Mouse (Mus musculus) bone marrow macrophage, adult 2 months (primary cell): Measurements from ENCODE around the gene Eipr1.

Experiments used
- CTCF ChIP-seq: IDR thresholded peaks from 2 replicates; pipeline ENCODE4 v1.5.1; 2012; ENCODE audit warnings: low read depth, mild to moderate bottlenecking, low read length, moderate library complexity
- POLR2A ChIP-seq: IDR thresholded peaks from 2 replicates; pipeline ENCODE4 v1.6.1; 2012; ENCODE audit warnings: mild to moderate bottlenecking, low read depth, low read length, borderline replicate concordance

DNA sequence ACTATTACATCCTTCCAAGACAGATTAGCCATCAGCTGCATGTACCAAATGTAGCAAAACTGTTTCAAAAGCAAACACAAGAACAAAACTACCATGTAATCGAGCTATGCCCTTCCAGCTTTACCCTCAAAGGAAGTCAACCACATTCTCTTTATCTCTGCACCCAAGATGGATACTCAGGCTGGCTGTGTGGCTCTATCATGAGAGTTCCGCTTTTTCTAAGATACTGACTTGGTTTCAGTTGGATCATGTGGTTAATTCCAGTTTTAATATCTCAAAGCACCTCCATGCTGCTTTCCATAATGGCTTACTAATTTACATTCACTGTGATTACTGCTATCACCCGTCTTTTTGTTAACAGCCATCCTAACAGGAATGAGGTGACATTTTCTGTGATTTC lies 8.3 kb upstream of the Eipr1 start:
- TF ChIP-seq CTCF (no peak), POLR2A (no peak)
